Mouse (Mus musculus) embryonic fibroblast, embryonic 13.5 days (primary cell): ENCODE data around the gene Shank2.

Experiments used
- CTCF ChIP-seq: IDR thresholded peaks from 2 replicates; pipeline ENCODE4 v1.5.1; 2011; ENCODE audit warnings: mild to moderate bottlenecking, control low read depth, low read length, moderate library complexity, borderline replicate concordance; ENCODE audit not compliant: insufficient read depth
- POLR2A ChIP-seq: IDR thresholded peaks from 2 replicates; pipeline ENCODE4 v1.6.1; 2011; ENCODE audit warnings: low read depth, mild to moderate bottlenecking, control low read depth, low read length, moderate library complexity

DNA sequence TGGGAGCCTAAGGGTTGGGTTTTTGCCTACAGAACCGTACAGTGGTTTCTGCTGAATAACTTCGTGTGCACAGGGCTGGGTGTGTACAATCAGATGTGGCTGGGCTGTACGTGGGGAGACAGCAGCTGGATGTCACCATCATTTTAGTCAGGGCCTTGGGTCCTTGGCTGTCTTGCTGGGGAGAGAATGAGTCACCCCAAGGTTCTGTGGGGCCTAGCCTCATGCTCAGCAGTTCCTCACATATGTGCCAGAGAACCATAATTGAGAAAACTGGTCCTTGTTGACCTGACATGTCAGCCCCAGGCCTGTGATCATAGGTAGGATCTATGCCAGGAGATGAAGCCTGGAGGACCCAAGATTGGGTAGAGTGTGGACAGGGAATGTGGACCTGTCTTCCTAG is 1.7 kb downstream of the Shank2 start:
- TF ChIP-seq POLR2A: no peak
- TF ChIP-seq CTCF: no peak
